Mouse (Mus musculus): ENCODE data around the gene Rgs12. TPM values are rescaled to one million over a fixed set of nuclear protein-coding genes. Genes with fewer than 3 reads are reported as not detected.

Gene Rgs12
- total RNA-seq, 2 experiments from 2014 or later: 42.7 to 45.9 TPM

GRCm38 (mm10) chr5:35020410-35021241, 71.4 kb downstream of the Rgs12 start:
- DNase-seq (ENCODE audit: extremely low spot score in 1 of 2, low spot score in 1 of 2): no peak

GRCm38 (mm10) chr5:35024975-35025374, 75.7 kb downstream of the Rgs12 start:
- DNase-seq (ENCODE audit: extremely low spot score in 1 of 2, low spot score in 1 of 2): peak; percentile 38 to 67

- DNase-seq (ENCODE audit: extremely low spot score in 1 of 2, low spot score in 1 of 2): no peak
Measured at GRCm38 (mm10) chr5:35029303-35029702, 80.1 kb downstream of the Rgs12 start.

GRCm38 (mm10) chr5:35029755-35030154, 80.5 kb downstream of the Rgs12 start:
- no peak for DNase-seq (ENCODE audit: extremely low spot score in 1 of 2, low spot score in 1 of 2)

- no peak for DNase-seq (ENCODE audit: extremely low spot score in 1 of 2, low spot score in 1 of 2)
Measured at GRCm38 (mm10) chr5:35033068-35033467, 83.8 kb downstream of the Rgs12 start.

- DNase-seq (ENCODE audit: extremely low spot score in 1 of 2, low spot score in 1 of 2): no peak
Measured at GRCm38 (mm10) chr5:35033619-35034018, 84.4 kb downstream of the Rgs12 start.

- DNase-seq (ENCODE audit: extremely low spot score in 1 of 2, low spot score in 1 of 2): no peak
Measured at GRCm38 (mm10) chr5:35035141-35035540, 85.9 kb downstream of the Rgs12 start.

GRCm38 (mm10) chr5:35035795-35036194, 86.5 kb downstream of the Rgs12 start:
- no peak for DNase-seq (ENCODE audit: extremely low spot score in 1 of 2, low spot score in 1 of 2)

- DNase-seq (ENCODE audit: extremely low spot score in 1 of 2, low spot score in 1 of 2): no peak
Measured at GRCm38 (mm10) chr5:35037438-35037837, 88.2 kb downstream of the Rgs12 start.

- DNase-seq (ENCODE audit: extremely low spot score in 1 of 2, low spot score in 1 of 2): no peak
Measured at GRCm38 (mm10) chr5:35041268-35041829, 92.1 kb downstream of the Rgs12 start, which contains the start of gene Hgfac. TSS of gene Hgfac (plus strand) at chr5:35041509.

GRCm38 (mm10) chr5:35042431-35043109, 93.3 kb downstream of the Rgs12 start:
- DNase-seq (ENCODE audit: extremely low spot score in 1 of 2, low spot score in 1 of 2): no peak

GRCm38 (mm10) chr5:35043110-35043451, 93.8 kb downstream of the Rgs12 start:
- DNase-seq (ENCODE audit: extremely low spot score in 1 of 2, low spot score in 1 of 2): peak; percentile 60 to 81

- no peak for DNase-seq (ENCODE audit: extremely low spot score in 1 of 2, low spot score in 1 of 2)
Measured at GRCm38 (mm10) chr5:35050541-35050940, 101.3 kb downstream of the Rgs12 start.

- no peak for DNase-seq (ENCODE audit: extremely low spot score in 1 of 2, low spot score in 1 of 2)
Measured at GRCm38 (mm10) chr5:35054628-35055027, 105.4 kb downstream of the Rgs12 start.

GRCm38 (mm10) chr5:35055076-35055475, 105.8 kb downstream of the Rgs12 start:
- DNase-seq (ENCODE audit: extremely low spot score in 1 of 2, low spot score in 1 of 2): no peak

- peak; percentile 39 to 50 for DNase-seq (ENCODE audit: extremely low spot score in 1 of 2, low spot score in 1 of 2)
Measured at GRCm38 (mm10) chr5:35056604-35057432, 107.6 kb downstream of the Rgs12 start, which contains the start of gene Dok7. TSS of gene Dok7 (plus strand) at chr5:35056766.

- no peak for DNase-seq (ENCODE audit: extremely low spot score in 1 of 2, low spot score in 1 of 2)
Measured at GRCm38 (mm10) chr5:35057582-35057981, 108.3 kb downstream of the Rgs12 start.

GRCm38 (mm10) chr5:35058216-35058615, 109.0 kb downstream of the Rgs12 start:
- no peak for DNase-seq (ENCODE audit: extremely low spot score in 1 of 2, low spot score in 1 of 2)

GRCm38 (mm10) chr5:35060098-35060497, 110.9 kb downstream of the Rgs12 start:
- DNase-seq (ENCODE audit: extremely low spot score in 1 of 2, low spot score in 1 of 2): no peak

GRCm38 (mm10) chr5:35069841-35070240, 120.6 kb downstream of the Rgs12 start:
- DNase-seq (ENCODE audit: extremely low spot score in 1 of 2, low spot score in 1 of 2): no peak

All from layer of hippocampus, postnatal 25 days (tissue).